Mouse (Mus musculus) cerebellum, adult 2 months (tissue): Measurements from ENCODE around the gene Abi3bp.

ENCODE experiments used
- CTCF ChIP-seq: fragments of 200-500 bp; IDR thresholded peaks from 2 replicates; pipeline ENCODE4 v1.5.1; 2011; ENCODE audit warnings: low read depth, mild to moderate bottlenecking, control low read depth, low read length, moderate library complexity, borderline replicate concordance; ENCODE audit not compliant: insufficient read depth
- POLR2A ChIP-seq: fragments of 200-500 bp; IDR thresholded peaks from 2 replicates; pipeline ENCODE4 v1.6.1; 2011; ENCODE audit warnings: low read length, control low read depth, borderline replicate concordance; ENCODE audit not compliant: insufficient read depth

- TF ChIP-seq CTCF (no peak), POLR2A (no peak)
Observed at GRCm38 (mm10) chr16:56705731-56706130, 228.1 kb downstream of the Abi3bp start.
